Comparison of ENCODE assay signal across 8 mouse cellular contexts in the genomic region with DNA sequence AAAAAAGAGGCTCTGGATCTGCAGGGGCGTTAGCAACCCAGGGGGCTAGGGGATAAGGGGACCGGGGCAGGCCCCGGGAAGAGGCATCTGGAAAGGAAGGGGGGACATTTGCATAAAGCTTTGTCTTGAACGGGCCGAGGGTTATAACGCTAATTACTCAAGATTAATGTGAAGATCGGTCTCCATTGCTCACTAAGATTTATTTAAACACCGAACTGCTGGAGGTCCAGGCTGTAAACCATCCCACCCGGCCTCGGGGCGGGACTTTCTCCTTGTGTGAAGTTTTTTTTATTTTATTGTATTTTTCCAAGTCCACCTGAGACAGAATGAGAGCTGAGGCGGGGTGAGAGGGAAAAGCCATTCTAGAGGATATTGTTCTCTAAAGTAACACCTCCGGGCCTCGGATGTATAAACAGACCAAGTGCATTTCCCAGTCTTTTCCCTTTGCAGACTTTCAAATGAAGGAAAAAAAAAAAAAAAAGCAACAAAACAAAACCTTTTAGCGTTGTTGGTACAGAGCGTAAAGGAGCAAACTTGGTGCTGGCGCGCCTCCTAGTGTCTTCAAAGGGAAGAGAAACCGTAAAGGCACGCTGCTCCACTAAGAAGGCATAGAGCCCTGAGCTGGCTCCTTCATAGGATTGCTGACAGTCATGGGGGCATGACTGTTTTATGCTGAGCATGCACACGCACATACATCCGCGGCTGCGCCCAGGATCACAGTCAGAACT.
DNase-seq lines count a peak whose midpoint lies in the region; ATAC-seq and TF ChIP-seq lines count a peak whose summit lies in the region.

No protein-coding gene starts in this region.

- no peak for TF ChIP-seq EP300 in CH12.LX (IDR thresholded peaks at IDR 0.05; ENCODE audit: low read length)
- no peak for TF ChIP-seq EP300 in liver, postnatal 0 days (IDR thresholded peaks at IDR 0.05; ENCODE audit: low read depth)

- H3K4me2 ChIP-seq in CH12.LX (ENCODE audit: insufficient read depth, low read depth, poor library complexity, severe bottlenecking) = peak overlapping the region; percentile 92
- peak overlapping the region; percentile 64 for H3K4me2 ChIP-seq in liver, postnatal 0 days (ENCODE audit: low read depth, low read length)
- H3K4me2 ChIP-seq in neural tube, embryonic 14.5 days (ENCODE audit: low read depth, low read length) = peak overlapping the region; percentile 42

- intact Hi-C loops in heart, postnatal 14 days (cut with DNase I) = loop anchor here (2.0 to 10.0 kb wide), 7 partner anchors 400 to 1877 kb away; a partner anchor contains a TSS

- TF ChIP-seq POLR2A in CH12.LX (IDR thresholded peaks at IDR 0.05; ENCODE audit: low read depth, low read length) = no peak
- TF ChIP-seq POLR2A in embryonic fibroblast, embryonic 13.5 days (IDR thresholded peaks at IDR 0.05; ENCODE audit: low read depth, low read length) = no peak

- peak; percentile 90 for TF ChIP-seq RAD21 in CH12.LX (IDR thresholded peaks at IDR 0.05; ENCODE audit: low read depth, low read length)

- no peaks in the 10 kb centered on the region for H3K79me2 ChIP-seq in CH12.LX (replicated peaks; ENCODE audit: control insufficient read depth, extremely low read depth, insufficient read depth, poor library complexity, severe bottlenecking)

- 0 out of 4 replicates have a peak, but pooled peaks cover 0 to 2% of the 10 kb centered on the region in 2 experiments for H3K4me1 ChIP-seq in CH12.LX (ENCODE audit: control insufficient read depth in 1 of 2, insufficient read depth in 2 of 2)
- H3K4me1 ChIP-seq in embryonic fibroblast, embryonic 13.5 days (ENCODE audit: control insufficient read depth, insufficient read depth, low read length) = no peaks in the 10 kb centered on the region
- no peaks in the 10 kb centered on the region for H3K4me1 ChIP-seq in liver, postnatal 0 days (ENCODE audit: insufficient read depth)
- 0 out of 2 replicates have a peak, but pooled peaks cover 7% of the 10 kb centered on the region for H3K4me1 ChIP-seq in neural tube, embryonic 14.5 days (ENCODE audit: control insufficient read depth, insufficient read depth, low read length)

- peak in 1 of 2 experiments; percentile 84; a peak in 2 of 4 replicates for TF ChIP-seq CTCF in CH12.LX (conservative IDR thresholded peaks at IDR 0.05 in 1 of 2, IDR thresholded peaks at IDR 0.05 in 1 of 2; ENCODE audit: low read depth in 2 of 2, low read length in 2 of 2)
- TF ChIP-seq CTCF in embryonic fibroblast, embryonic 13.5 days (IDR thresholded peaks at IDR 0.05; ENCODE audit: borderline replicate concordance, insufficient read depth, low read length) = peak; percentile 71; the same call in 1 of the 2 replicates
- TF ChIP-seq CTCF in liver, postnatal 0 days (IDR thresholded peaks at IDR 0.05; ENCODE audit: low read depth) = peak; percentile 74

- H3K36me3 ChIP-seq in CH12.LX (replicated peaks in 1 of 2; ENCODE audit: control insufficient read depth in 1 of 2, insufficient read depth in 1 of 2, low read length in 1 of 2) = no peaks in the 10 kb centered on the region
- H3K36me3 ChIP-seq in liver, postnatal 0 days (replicated peaks; ENCODE audit: insufficient read depth, low read length) = no peaks in the 10 kb centered on the region
- no peaks in the 10 kb centered on the region for H3K36me3 ChIP-seq in neural tube, embryonic 14.5 days (ENCODE audit: control insufficient read depth, insufficient read depth, low read length)

- peak; percentile 16 for DNase-seq in CH12.LX (ENCODE audit: extremely low read depth)
- DNase-seq in adrenal gland, postnatal 14 days = peak; percentile 76
- DNase-seq in heart, postnatal 14 days = peak; percentile 53 to 73
- DNase-seq in large intestine, adult 2 months (ENCODE audit: low read depth, low spot score) = peak; percentile 42
- peak; percentile 65 for DNase-seq in liver, postnatal 0 days
- DNase-seq in urinary bladder, postnatal 25 days (ENCODE audit: low spot score) = peak; percentile 64

- peaks cover 44% of the 10 kb centered on the region for H3K9me3 ChIP-seq in CH12.LX (replicated peaks; ENCODE audit: low read length)
- H3K9me3 ChIP-seq in liver, postnatal 0 days (ENCODE audit: low read length) = no peaks in the 10 kb centered on the region
- H3K9me3 ChIP-seq in neural tube, embryonic 14.5 days (ENCODE audit: control insufficient read depth, low read length) = no peaks in the 10 kb centered on the region

- dilution Hi-C loops in CH12.LX (cut with MboI; ENCODE audit: extremely low pct_ligation_motif_present, extremely low pct_unique_long_range_greater_than_20kb, low sequenced_read_pairs) = no loop called here

- WGBS in large intestine, adult 2 months = under 1% methylated on average over 24 of the region's 24 CpGs
- WGBS in liver, postnatal 0 days (ENCODE audit: insufficient replicate concordance) = under 1% methylated on average over 24 of the region's 24 CpGs
- WGBS in neural tube, embryonic 14.5 days = under 1% methylated on average over 24 of the region's 24 CpGs

- H3K4me3 ChIP-seq in CH12.LX (replicated peaks in 1 of 3; ENCODE audit: low read depth in 2 of 3, low read length in 2 of 3, poor library complexity in 1 of 3) = peak overlapping the region in 2 of 3 experiments; percentile 30 to 32
- H3K4me3 ChIP-seq in embryonic fibroblast, embryonic 13.5 days (ENCODE audit: insufficient read depth, low read length) = peak overlapping the region; percentile 37
- peak overlapping the region; percentile 32 for H3K4me3 ChIP-seq in liver, postnatal 0 days (ENCODE audit: low read depth, low read length)
- H3K4me3 ChIP-seq in neural tube, embryonic 14.5 days (ENCODE audit: low read depth, low read length) = peak overlapping the region; percentile 9; the same call in 1 of the 2 replicates

- H3K27ac ChIP-seq in CH12.LX (ENCODE audit: insufficient read depth, low read depth) = no peak overlapping the region
- no peak overlapping the region for H3K27ac ChIP-seq in embryonic fibroblast, embryonic 13.5 days (ENCODE audit: insufficient read depth, low read length)
- no peak overlapping the region for H3K27ac ChIP-seq in liver, postnatal 0 days (ENCODE audit: low read depth)
- H3K27ac ChIP-seq in neural tube, embryonic 14.5 days (ENCODE audit: low read depth, low read length) = 0 out of 2 replicates have a peak overlapping the region, but pooled peaks have one; percentile 29

- peak; percentile 77 for ATAC-seq in liver, postnatal 0 days
- peak; percentile 90 for ATAC-seq in neural tube, embryonic 14.5 days (ENCODE audit: low read depth)

- H3K9ac ChIP-seq in CH12.LX (ENCODE audit: insufficient read depth, low read depth) = peak overlapping the region; percentile 34
- no peak overlapping the region for H3K9ac ChIP-seq in liver, postnatal 0 days (replicated peaks)
- no peak overlapping the region; the same call in 1 of the 2 replicates for H3K9ac ChIP-seq in neural tube, embryonic 14.5 days (replicated peaks; ENCODE audit: low read depth, low read length)

- in situ Hi-C loops in CH12.LX (cut with MboI; ENCODE audit: low pct_ligation_motif_present, low pct_unique_long_range_greater_than_20kb, low sequenced_read_pairs) = loop anchor here (25.0 kb wide), 1 partner anchor 1475 kb away; no protein-coding TSS in a partner anchor

- H3K27me3 ChIP-seq in CH12.LX (replicated peaks) = no peaks in the 10 kb centered on the region
- peaks cover 50% of the 10 kb centered on the region for H3K27me3 ChIP-seq in liver, postnatal 0 days (ENCODE audit: insufficient read depth, low read length)
- peaks cover 33% of the 10 kb centered on the region for H3K27me3 ChIP-seq in neural tube, embryonic 14.5 days (ENCODE audit: control insufficient read depth, insufficient read depth, low read length)

TF ChIP-seq in CH12.LX, 34 proteins besides CTCF, POLR2A, EP300 and RAD21 (continues in another document):
- no peak for TF ChIP-seq ELF1 (IDR thresholded peaks at IDR 0.05; ENCODE audit: low read depth, low read length)
- no peak for TF ChIP-seq PAX5 (IDR thresholded peaks at IDR 0.05; ENCODE audit: low read length)
- no peak; the same call in 1 of the 2 replicates for TF ChIP-seq SIN3A (IDR thresholded peaks at IDR 0.05; ENCODE audit: low read length)
- no peak for TF ChIP-seq MXI1 (IDR thresholded peaks at IDR 0.05; ENCODE audit: low read depth, low read length)
- TF ChIP-seq SMC3 (IDR thresholded peaks at IDR 0.05; ENCODE audit: low read depth, low read length) = peak; percentile 85
- 0 out of 2 replicates have a peak, but pooled peaks have one; percentile 19 for TF ChIP-seq MEF2A (IDR thresholded peaks at IDR 0.05; ENCODE audit: borderline replicate concordance, low read depth, low read length)
- TF ChIP-seq MAFK (IDR thresholded peaks at IDR 0.05; ENCODE audit: insufficient replicate concordance, low read length) = peak; percentile 47; the same call in 1 of the 2 replicates
- TF ChIP-seq TCF12 (IDR thresholded peaks at IDR 0.05; ENCODE audit: low read depth, low read length) = no peak
- TF ChIP-seq ZNF384 (IDR thresholded peaks at IDR 0.05; ENCODE audit: low read depth, low read length) = peak; percentile 95
- TF ChIP-seq BHLHE40 (IDR thresholded peaks at IDR 0.05; ENCODE audit: low read depth, low read length) = 0 out of 2 replicates have a peak, but pooled peaks have one; percentile 24
- peak; percentile 75 for TF ChIP-seq ZC3H11A (IDR thresholded peaks at IDR 0.05; ENCODE audit: low read depth, low read length)
- no peak for TF ChIP-seq USF1 (IDR thresholded peaks at IDR 0.05; ENCODE audit: low read depth, low read length)
- TF ChIP-seq CHD2 (IDR thresholded peaks at IDR 0.05; ENCODE audit: low read length) = no peak
- no peak for TF ChIP-seq E2F4 (IDR thresholded peaks at IDR 0.05; ENCODE audit: insufficient replicate concordance, low read depth, low read length)
- no peak for TF ChIP-seq NELFE (IDR thresholded peaks at IDR 0.05; ENCODE audit: low read depth, low read length)
- TF ChIP-seq UBTF (IDR thresholded peaks at IDR 0.05; ENCODE audit: low read depth, low read length) = no peak
- TF ChIP-seq IRF4 (IDR thresholded peaks at IDR 0.05; ENCODE audit: low read depth, low read length) = peak; percentile 57; the same call in 1 of the 2 replicates
- TF ChIP-seq NRF1 (IDR thresholded peaks at IDR 0.05; ENCODE audit: low read depth, low read length) = no peak
- no peak for TF ChIP-seq RCOR1 (conservative IDR thresholded peaks at IDR 0.05; ENCODE audit: low read depth, low read length)
- TF ChIP-seq HCFC1 (IDR thresholded peaks at IDR 0.05; ENCODE audit: low read depth, low read length) = no peak
- peak; percentile 43; the same call in 1 of the 2 replicates for TF ChIP-seq MYC (IDR thresholded peaks at IDR 0.05; ENCODE audit: low read depth, low read length)
- no peak for TF ChIP-seq ZKSCAN1 (IDR thresholded peaks at IDR 0.05; ENCODE audit: borderline replicate concordance, low read depth, low read length)
- no peak for TF ChIP-seq KAT2A (IDR thresholded peaks at IDR 0.05; ENCODE audit: insufficient replicate concordance, low read length)
- no peak for TF ChIP-seq CHD1 (IDR thresholded peaks at IDR 0.05; ENCODE audit: low read depth, low read length)
- no peak for TF ChIP-seq TBP (conservative IDR thresholded peaks at IDR 0.05; ENCODE audit: low read depth, low read length)
- no peak for TF ChIP-seq MAZ (IDR thresholded peaks at IDR 0.05; ENCODE audit: low read depth, low read length)

Comparison
In these comparisons a context has a peak if more than half of its experiments do, and no peak if none do; other contexts are left out.
1. DNase-seq: peak in every context shown above with its lines; median percentile 76 in adrenal gland, postnatal 14 days; 65 in liver, postnatal 0 days; 64 in urinary bladder, postnatal 25 days; 63 in heart, postnatal 14 days; 42 in large intestine, adult 2 months; 16 in CH12.LX.
2. H3K4me2 ChIP-seq: peak in every context shown above with its lines; median percentile 92 in CH12.LX; 64 in liver, postnatal 0 days; 42 in neural tube, embryonic 14.5 days.